Mouse (Mus musculus): ENCODE measurements around the gene Cyb5r1. TPM values are rescaled to one million over a fixed set of nuclear protein-coding genes. Genes with fewer than 3 reads are reported as not detected.
"Not testable (repeated sequence)": the region's sequence is repeated elsewhere in the genome, so short reads cannot be mapped to it uniquely, and the experiment has no call there.

Gene Cyb5r1
- polyA plus RNA-seq, 1 experiment from 2014 or later, result 26.1 TPM

DNA sequence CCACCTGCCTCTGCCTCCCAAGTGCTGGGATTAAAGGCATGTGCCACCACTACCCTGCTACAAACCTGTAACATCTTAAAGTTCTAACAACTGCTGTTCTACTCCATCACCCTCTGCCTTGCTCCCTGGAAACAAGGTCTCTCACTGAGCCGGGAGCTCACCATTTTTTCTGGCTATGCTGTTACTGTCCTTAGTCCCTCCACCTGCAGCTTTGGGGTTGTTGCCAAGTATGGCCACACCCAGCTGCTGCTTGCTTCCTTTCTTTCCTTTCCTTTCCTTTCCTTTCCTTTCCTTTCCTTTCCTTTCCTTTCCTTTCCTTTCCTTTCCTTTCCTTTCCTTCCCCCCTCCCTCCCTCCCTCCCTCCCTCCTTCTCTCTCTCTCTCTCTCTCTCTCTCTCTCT, 37.9 kb downstream of the Cyb5r1 start:
- not testable (repeated sequence) for ATAC-seq (ENCODE audit: low FRiP score); H3K4me1 ChIP-seq (replicated peaks; ENCODE audit: control insufficient read depth, insufficient read depth, low read length); H3K27me3 ChIP-seq (ENCODE audit: control insufficient read depth, insufficient read depth, low read length); H3K4me3 ChIP-seq (ENCODE audit: low read depth, low read length); H3K9me3 ChIP-seq (ENCODE audit: control insufficient read depth, low read length); H3K4me2 ChIP-seq (replicated peaks; ENCODE audit: low read depth, low read length); H3K27ac ChIP-seq (ENCODE audit: low read depth, low read length); H3K36me3 ChIP-seq (ENCODE audit: control insufficient read depth, insufficient read depth, low read length); DNase-seq (ENCODE audit: low spot score); H3K9ac ChIP-seq (ENCODE audit: low read depth, low read length)
- WGBS, result 91% methylated on average over 1 of the region's 1 CpGs

DNA sequence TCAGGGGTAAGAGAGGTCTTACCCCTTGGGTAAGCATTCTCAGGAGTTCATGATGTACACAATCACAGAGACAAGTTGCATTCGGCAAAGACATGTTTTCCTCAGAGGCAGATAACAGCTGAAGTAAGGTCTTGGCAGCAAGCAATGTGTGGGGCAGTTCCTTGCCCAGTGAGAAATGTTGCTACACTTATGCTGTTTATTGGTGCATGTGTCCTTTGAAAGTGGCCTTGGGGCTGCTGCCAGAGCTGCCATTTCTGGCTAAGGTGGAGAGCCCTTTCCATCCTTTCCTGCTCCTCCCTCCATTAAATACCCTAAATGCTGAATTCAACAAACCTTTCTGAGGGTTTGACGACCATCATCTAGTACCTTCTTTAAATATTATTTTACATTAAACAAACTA, 40.1 kb downstream of the Cyb5r1 start:
- DNase-seq (ENCODE audit: low spot score) (no peak), ATAC-seq (ENCODE audit: low FRiP score) (no peak)
- WGBS, result 93% methylated on average over 2 of the region's 2 CpGs

DNA sequence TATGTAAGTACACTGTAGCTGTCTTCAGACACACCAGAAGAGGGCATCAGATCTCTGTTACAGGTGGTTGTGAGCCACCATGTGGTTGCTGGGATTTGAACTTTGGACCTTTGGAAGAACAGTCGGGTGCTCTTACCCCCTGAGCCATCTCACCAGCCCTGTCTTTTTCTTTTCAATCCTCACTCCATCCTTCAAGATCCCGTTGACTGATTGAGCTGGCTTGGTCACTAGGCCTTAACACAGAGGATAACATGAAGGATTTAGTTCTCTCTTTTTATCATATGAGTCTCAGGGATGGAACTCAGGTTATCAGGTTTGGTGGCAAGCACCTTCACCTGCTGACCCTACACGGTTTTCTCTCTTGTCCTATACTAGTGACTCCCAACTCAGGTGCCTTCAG, 43.2 kb downstream of the Cyb5r1 start:
- not testable (repeated sequence) for H3K9me3 ChIP-seq (ENCODE audit: control insufficient read depth, low read length); ATAC-seq (ENCODE audit: low FRiP score); H3K36me3 ChIP-seq (ENCODE audit: control insufficient read depth, insufficient read depth, low read length); H3K27ac ChIP-seq (ENCODE audit: low read depth, low read length); H3K4me1 ChIP-seq (replicated peaks; ENCODE audit: control insufficient read depth, insufficient read depth, low read length); H3K9ac ChIP-seq (ENCODE audit: low read depth, low read length); H3K27me3 ChIP-seq (ENCODE audit: control insufficient read depth, insufficient read depth, low read length); DNase-seq (ENCODE audit: low spot score); H3K4me3 ChIP-seq (ENCODE audit: low read depth, low read length); H3K4me2 ChIP-seq (replicated peaks; ENCODE audit: low read depth, low read length)
- WGBS, result 71% methylated on average over 3 of the region's 3 CpGs

More for the DNA sequence above, 40.1 kb downstream of the Cyb5r1 start:
- Histone ChIP-seq H3K9ac (ENCODE audit: low read depth, low read length) (no peak overlapping the region), H3K4me3 (ENCODE audit: low read depth, low read length) (no peak overlapping the region), H3K4me1 (replicated peaks; ENCODE audit: control insufficient read depth, insufficient read depth, low read length) (no peaks in the 10 kb centered on the region), H3K9me3 (ENCODE audit: control insufficient read depth, low read length) (no peaks in the 10 kb centered on the region), H3K27ac (ENCODE audit: low read depth, low read length) (no peak overlapping the region), H3K4me2 (replicated peaks; ENCODE audit: low read depth, low read length) (no peak overlapping the region), H3K27me3 (ENCODE audit: control insufficient read depth, insufficient read depth, low read length) (no peaks in the 10 kb centered on the region), H3K36me3 (ENCODE audit: control insufficient read depth, insufficient read depth, low read length) (no peaks in the 10 kb centered on the region)

- DNase-seq (ENCODE audit: low spot score), result no peak
- Histone ChIP-seq H3K9ac (ENCODE audit: low read depth, low read length) (no peak overlapping the region), H3K36me3 (ENCODE audit: control insufficient read depth, insufficient read depth, low read length) (no peaks in the 10 kb centered on the region), H3K4me3 (ENCODE audit: low read depth, low read length) (no peak overlapping the region), H3K27ac (ENCODE audit: low read depth, low read length) (no peak overlapping the region), H3K4me2 (replicated peaks; ENCODE audit: low read depth, low read length) (no peak overlapping the region), H3K9me3 (ENCODE audit: control insufficient read depth, low read length) (no peaks in the 10 kb centered on the region), H3K27me3 (ENCODE audit: control insufficient read depth, insufficient read depth, low read length) (no peaks in the 10 kb centered on the region), H3K4me1 (replicated peaks; ENCODE audit: control insufficient read depth, insufficient read depth, low read length) (no peaks in the 10 kb centered on the region)
- WGBS, result 91% methylated on average over 4 of the region's 4 CpGs
- ATAC-seq (ENCODE audit: low FRiP score), result no peak
These were observed 44.8 kb downstream of the Cyb5r1 start for GRCm38 (mm10) chr1:134450201-134450600.

DNA sequence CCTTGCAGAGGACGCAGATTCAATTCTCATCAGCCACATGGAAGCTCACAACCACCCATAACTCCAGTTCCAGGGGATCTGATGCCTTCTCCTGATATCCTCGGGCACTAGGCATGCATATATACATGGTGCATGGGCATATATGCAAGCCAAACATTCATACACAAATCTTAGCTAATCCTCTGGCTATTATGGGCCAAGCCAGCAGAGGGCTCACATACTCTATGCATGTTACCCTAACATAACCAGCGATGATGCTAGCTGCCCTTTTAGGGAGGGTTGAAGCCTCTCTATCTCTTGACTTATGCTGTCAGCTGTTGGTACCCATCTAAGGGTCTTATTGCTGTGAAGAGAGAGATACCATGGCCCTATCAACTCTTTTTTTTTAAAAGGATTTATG, 45.6 kb downstream of the Cyb5r1 start:
- Histone ChIP-seq H3K9ac (ENCODE audit: low read depth, low read length) (no peak overlapping the region), H3K27ac (ENCODE audit: low read depth, low read length) (no peak overlapping the region), H3K4me3 (ENCODE audit: low read depth, low read length) (no peak overlapping the region), H3K9me3 (ENCODE audit: control insufficient read depth, low read length) (no peaks in the 10 kb centered on the region), H3K36me3 (ENCODE audit: control insufficient read depth, insufficient read depth, low read length) (no peaks in the 10 kb centered on the region), H3K4me1 (replicated peaks; ENCODE audit: control insufficient read depth, insufficient read depth, low read length) (no peaks in the 10 kb centered on the region), H3K4me2 (replicated peaks; ENCODE audit: low read depth, low read length) (no peak overlapping the region), H3K27me3 (ENCODE audit: control insufficient read depth, insufficient read depth, low read length) (no peaks in the 10 kb centered on the region)
- WGBS, result 57% methylated on average over 3 of the region's 3 CpGs
- no peak for ATAC-seq (ENCODE audit: low FRiP score)
- DNase-seq (ENCODE audit: low spot score), result peak; percentile 37

- H3K27me3 ChIP-seq (ENCODE audit: control insufficient read depth, insufficient read depth, low read length), result no peaks in the 10 kb centered on the region
- DNase-seq (ENCODE audit: low spot score) (peak; percentile 95), ATAC-seq (ENCODE audit: low FRiP score) (peak; percentile 89)
- peak within 1 kb of the TSS; percentile 87 for H3K9ac ChIP-seq (ENCODE audit: low read depth, low read length)
- no peaks in the 10 kb centered on the region for H3K36me3 ChIP-seq (ENCODE audit: control insufficient read depth, insufficient read depth, low read length)
- peak within 1 kb of the TSS; percentile 62 for H3K4me2 ChIP-seq (replicated peaks; ENCODE audit: low read depth, low read length)
- no peaks in the 10 kb centered on the region for H3K4me1 ChIP-seq (replicated peaks; ENCODE audit: control insufficient read depth, insufficient read depth, low read length)
- peak within 1 kb of the TSS; percentile 80 for H3K4me3 ChIP-seq (ENCODE audit: low read depth, low read length)
- H3K9me3 ChIP-seq (ENCODE audit: control insufficient read depth, low read length), result no peaks in the 10 kb centered on the region
- 0 out of 2 replicates have a peak within 1 kb of the TSS, but pooled peaks have one; percentile 25 for H3K27ac ChIP-seq (ENCODE audit: low read depth, low read length)
- WGBS, result under 1% methylated on average over 58 of the region's 61 CpGs
These were observed 49.8 kb downstream of the Cyb5r1 start, which contains the start of gene Klhl12 for GRCm38 (mm10) chr1:134454904-134455824. Gene Klhl12 (plus strand): TSS chr1:134455531.

- 24% methylated on average over 5 of the region's 5 CpGs for WGBS
- Histone ChIP-seq H3K4me1 (replicated peaks; ENCODE audit: control insufficient read depth, insufficient read depth, low read length) (no peaks in the 10 kb centered on the region), H3K9ac (ENCODE audit: low read depth, low read length) (peak overlapping the region; percentile 87), H3K4me2 (replicated peaks; ENCODE audit: low read depth, low read length) (peak overlapping the region; percentile 51), H3K27me3 (ENCODE audit: control insufficient read depth, insufficient read depth, low read length) (no peaks in the 10 kb centered on the region), H3K4me3 (ENCODE audit: low read depth, low read length) (peak overlapping the region; percentile 80), H3K27ac (ENCODE audit: low read depth, low read length) (no peak overlapping the region), H3K9me3 (ENCODE audit: control insufficient read depth, low read length) (no peaks in the 10 kb centered on the region), H3K36me3 (ENCODE audit: control insufficient read depth, insufficient read depth, low read length) (no peaks in the 10 kb centered on the region)
- peak; percentile 3 for DNase-seq (ENCODE audit: low spot score)
- no peak for ATAC-seq (ENCODE audit: low FRiP score)
These were observed 50.7 kb downstream of the Cyb5r1 start for GRCm38 (mm10) chr1:134456060-134456459.

DNA sequence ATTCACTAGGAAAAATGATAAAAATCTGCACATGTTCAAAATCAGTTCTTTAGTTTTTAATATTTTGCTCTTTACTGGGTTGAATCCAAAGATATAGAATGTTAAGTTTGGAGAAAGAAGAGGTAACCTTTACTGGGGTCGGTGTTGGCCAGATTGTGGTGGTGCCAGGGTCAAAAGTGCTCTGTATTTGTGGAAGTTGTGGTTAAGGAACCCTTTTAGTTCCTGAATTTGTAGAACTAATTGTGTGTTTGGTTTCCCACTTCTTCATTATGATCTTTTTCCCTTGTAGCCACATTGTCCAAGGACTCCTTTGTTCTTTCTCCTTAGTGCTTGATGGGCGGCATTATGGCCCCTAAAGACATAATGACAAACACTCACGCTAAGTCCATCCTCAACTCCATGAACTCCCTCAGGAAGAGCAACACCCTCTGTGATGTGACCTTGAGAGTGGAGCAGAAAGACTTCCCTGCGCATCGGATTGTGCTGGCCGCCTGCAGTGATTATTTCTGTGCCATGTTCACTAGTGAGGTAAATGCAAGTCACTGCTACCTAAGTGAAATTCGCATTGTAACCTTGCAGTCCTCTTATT, 52.9 kb downstream of the Cyb5r1 start:
- ATAC-seq (ENCODE audit: low FRiP score) (no peak), DNase-seq (ENCODE audit: low spot score) (no peak)
- Histone ChIP-seq H3K9me3 (ENCODE audit: control insufficient read depth, low read length) (no peaks in the 10 kb centered on the region), H3K4me2 (replicated peaks; ENCODE audit: low read depth, low read length) (no peak overlapping the region), H3K27me3 (ENCODE audit: control insufficient read depth, insufficient read depth, low read length) (no peaks in the 10 kb centered on the region), H3K36me3 (ENCODE audit: control insufficient read depth, insufficient read depth, low read length) (no peaks in the 10 kb centered on the region), H3K9ac (ENCODE audit: low read depth, low read length) (no peak overlapping the region), H3K4me3 (ENCODE audit: low read depth, low read length) (no peak overlapping the region), H3K4me1 (replicated peaks; ENCODE audit: control insufficient read depth, insufficient read depth, low read length) (no peaks in the 10 kb centered on the region), H3K27ac (ENCODE audit: low read depth, low read length) (no peak overlapping the region)
- WGBS, result 93% methylated on average over 7 of the region's 7 CpGs
